Mouse (Mus musculus) MEL (cell line): ENCODE measurements around the gene Prss46. TPM values are rescaled to one million over a fixed set of nuclear protein-coding genes. Genes with fewer than 3 reads are reported as not detected.

Experiments used
- DNase-seq: peaks from one replicate; pipeline ENCODE4 v3.0.0; 2011; ENCODE audit warnings: low read depth, low spot score
- H3K27ac ChIP-seq: 2 replicates; pipeline ENCODE4 v1.5.1; 2012; ENCODE audit warnings: low read depth, mild to moderate bottlenecking, control low read depth, low read length, moderate library complexity; ENCODE audit not compliant: control insufficient read depth
- H3K27me3 ChIP-seq, 2 experiments: fragments of 150-350 bp in 1 of 2; sonication (generic) in 1 of 2; 2 replicates each; pipeline ENCODE4 v1.6.1; 2012; ENCODE audit warnings: low read length in 2 of 2, mild to moderate bottlenecking in 2 of 2, improper control_type of control experiment in 1 of 2, moderate library complexity in 1 of 2; ENCODE audit not compliant: insufficient read depth in 2 of 2, control insufficient read depth in 1 of 2
- H3K36me3 ChIP-seq, 2 experiments: 2 replicates each; pipeline ENCODE4 v1.6.1; 2012 to 2014; ENCODE audit warnings: low read length in 2 of 2, improper control_type of control experiment in 1 of 2, inconsistent platforms in 1 of 2, mild to moderate bottlenecking in 1 of 2; ENCODE audit not compliant: insufficient read depth in 2 of 2, control insufficient read depth in 1 of 2
- H3K4me1 ChIP-seq, 2 experiments: fragments of 150-350 bp in 1 of 2; sonication (generic) in 1 of 2; 2 replicates each; pipeline ENCODE4 v1.6.1; 2012; ENCODE audit warnings: low read length in 2 of 2, improper control_type of control experiment in 1 of 2, mild to moderate bottlenecking in 1 of 2; ENCODE audit not compliant: insufficient read depth in 2 of 2, control insufficient read depth in 1 of 2
- H3K4me3 ChIP-seq, 2 experiments: fragments of 150-350 bp in 1 of 2; sonication (generic) in 1 of 2; 2 replicates each; pipeline ENCODE4 v1.5.1; 2012; ENCODE audit warnings: low read depth in 2 of 2, low read length in 2 of 2, mild to moderate bottlenecking in 2 of 2, moderate library complexity in 2 of 2, control low read depth in 1 of 2, improper control_type of control experiment in 1 of 2; ENCODE audit not compliant: control insufficient read depth in 1 of 2, insufficient read depth in 1 of 2
- H3K79me2 ChIP-seq: 2 replicates; pipeline ENCODE4 v1.6.1; 2012; ENCODE audit warnings: mild to moderate bottlenecking, low read length, moderate library complexity; ENCODE audit not compliant: control insufficient read depth, poor library complexity, insufficient read depth
- H3K9ac ChIP-seq: 2 replicates; pipeline ENCODE4 v1.6.1; 2012; ENCODE audit warnings: low read depth, mild to moderate bottlenecking, control low read depth, low read length, moderate library complexity; ENCODE audit not compliant: control insufficient read depth, poor library complexity, severe bottlenecking
- H3K9me3 ChIP-seq: fragments of 150-350 bp; sonication (generic); replicated peaks from 2 replicates; pipeline ENCODE4 v1.6.1; 2012; ENCODE audit warnings: mild to moderate bottlenecking, low read length, improper control_type of control experiment, moderate library complexity; ENCODE audit not compliant: insufficient read depth
- BHLHE40 ChIP-seq: IDR thresholded peaks from 2 replicates; pipeline ENCODE4 v1.6.1; 2012; ENCODE audit warnings: low read depth, mild to moderate bottlenecking, inconsistent platforms, low read length, improper control_type of control experiment, borderline replicate concordance
- CTCF ChIP-seq, 3 experiments: IDR thresholded peaks in 2 of 3; conservative IDR thresholded peaks in 1 of 3; 2 replicates each; pipeline ENCODE4 v1.5.1; 2011 to 2012; ENCODE audit warnings: low read length in 3 of 3, low read depth in 2 of 3, mild to moderate bottlenecking in 2 of 3, improper control_type of control experiment in 1 of 3, inconsistent platforms in 1 of 3, mixed read lengths in 1 of 3, moderate library complexity in 1 of 3; ENCODE audit not compliant: control insufficient read depth in 1 of 3, insufficient read depth in 1 of 3, poor library complexity in 1 of 3, severe bottlenecking in 1 of 3
- EP300 ChIP-seq, 2 experiments: IDR thresholded peaks; 2 replicates each; pipeline ENCODE4 v1.6.1; 2011; ENCODE audit warnings: improper control_type of control experiment in 2 of 2, low read length in 2 of 2, low read depth in 1 of 2, mild to moderate bottlenecking in 1 of 2
- ETS1 ChIP-seq: IDR thresholded peaks from 2 replicates; pipeline ENCODE4 v1.6.1; 2012; ENCODE audit warnings: low read depth, mild to moderate bottlenecking, inconsistent platforms, low read length, improper control_type of control experiment, moderate library complexity
- GATA1 ChIP-seq: IDR thresholded peaks from 2 replicates; pipeline ENCODE4 v1.6.1; 2011; ENCODE audit warnings: low read depth, low read length, improper control_type of control experiment
- HCFC1 ChIP-seq: IDR thresholded peaks from 2 replicates; pipeline ENCODE4 v1.6.1; 2012; ENCODE audit warnings: low read depth, mild to moderate bottlenecking, inconsistent platforms, low read length, improper control_type of control experiment, moderate library complexity
- KAT2A ChIP-seq: conservative IDR thresholded peaks from 2 replicates; pipeline ENCODE4 v1.6.1; 2012; ENCODE audit warnings: low read depth, low read length, improper control_type of control experiment, inconsistent platforms
- MAX ChIP-seq: IDR thresholded peaks from 2 replicates; pipeline ENCODE4 v1.6.1; 2011; ENCODE audit warnings: low read length, improper control_type of control experiment
- MAZ ChIP-seq: IDR thresholded peaks from 2 replicates; pipeline ENCODE4 v1.6.1; 2012; ENCODE audit warnings: low read depth, mild to moderate bottlenecking, inconsistent platforms, low read length, improper control_type of control experiment
- MYB ChIP-seq: IDR thresholded peaks from 2 replicates; pipeline ENCODE4 v1.6.1; 2011; ENCODE audit warnings: mild to moderate bottlenecking, low read depth, low read length, improper control_type of control experiment
- POLR2AphosphoS5 ChIP-seq: IDR thresholded peaks from 2 replicates; pipeline ENCODE4 v1.6.1; 2012; ENCODE audit warnings: low read depth, borderline replicate concordance, mild to moderate bottlenecking, inconsistent platforms, low read length, moderate library complexity, mixed read lengths
- RAD21 ChIP-seq: IDR thresholded peaks from 2 replicates; pipeline ENCODE4 v1.6.1; 2011; ENCODE audit warnings: mild to moderate bottlenecking, low read depth, low read length, improper control_type of control experiment
- SIN3A ChIP-seq: IDR thresholded peaks from 2 replicates; pipeline ENCODE4 v1.6.1; 2012; ENCODE audit warnings: low read length, improper control_type of control experiment, inconsistent platforms
- USF2 ChIP-seq, 2 experiments: IDR thresholded peaks; 2 replicates each; pipeline ENCODE4 v1.6.1; 2011 to 2012; ENCODE audit warnings: improper control_type of control experiment in 2 of 2, low read length in 2 of 2, borderline replicate concordance in 1 of 2, inconsistent platforms in 1 of 2, low read depth in 1 of 2, mild to moderate bottlenecking in 1 of 2; ENCODE audit not compliant: insufficient read depth in 1 of 2
- ZC3H11A ChIP-seq: IDR thresholded peaks from 2 replicates; pipeline ENCODE4 v1.6.1; 2012; ENCODE audit warnings: low read depth, mild to moderate bottlenecking, inconsistent platforms, low read length, improper control_type of control experiment
- ZKSCAN1 ChIP-seq: IDR thresholded peaks from 2 replicates; pipeline ENCODE4 v1.6.1; 2012; ENCODE audit warnings: low read depth, mild to moderate bottlenecking, inconsistent platforms, low read length, improper control_type of control experiment, moderate library complexity
- ZNF384 ChIP-seq: IDR thresholded peaks from 2 replicates; pipeline ENCODE4 v1.6.1; 2012; ENCODE audit warnings: low read depth, mild to moderate bottlenecking, inconsistent platforms, low read length, improper control_type of control experiment
- polyA plus RNA-seq, 2 experiments: library from polyadenylated mRNA; stranded (reverse) in 1 of 2; unstranded in 1 of 2; fragments of >175 nt in 1 of 2; fragments of >200 nt in 1 of 2; gene quantifications; 2 replicates each; pipeline versions ENCODE4 v1.2.1 to v1.2.4; 2012; ENCODE audit warnings: low replicate concordance in 2 of 2, low read depth in 1 of 2; ENCODE audit not compliant: insufficient read length in 2 of 2, insufficient read depth in 1 of 2, missing spikeins in 1 of 2
- total RNA-seq: library from RNA; depleted of rRNA; stranded (reverse); fragments of 300-350 nt; gene quantifications from 2 replicates; pipeline ENCODE4 v1.2.3, GENCODE M21; 2012

The Prss46 gene
- total and polyA plus RNA-seq, 3 experiments = not detected

DNA sequence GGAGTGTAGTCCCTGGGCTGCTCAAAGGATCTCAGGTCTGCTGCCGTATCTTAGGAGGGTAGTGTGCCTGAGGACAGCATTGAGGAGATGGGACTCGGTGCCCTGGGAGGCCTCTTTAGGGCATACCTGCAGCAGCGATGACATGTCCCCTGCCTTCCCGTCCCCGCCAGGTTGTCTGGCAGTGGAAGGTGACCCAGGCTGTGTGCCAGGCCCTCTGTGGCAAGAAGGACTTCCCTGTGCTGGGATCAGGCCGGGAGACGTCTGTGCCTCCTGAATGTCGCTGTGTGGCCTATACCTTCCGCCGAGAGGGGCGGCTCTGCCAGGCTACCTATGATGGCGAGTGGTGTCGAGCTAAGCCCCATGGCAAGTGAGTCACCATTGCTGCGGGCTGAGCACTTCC lies 44.6 kb downstream of the Prss46 start:
- no peaks in the 10 kb centered on the region for H3K27me3 ChIP-seq
- H3K9me3 ChIP-seq = no peaks in the 10 kb centered on the region
- H3K9ac ChIP-seq = no peak overlapping the region
- H3K79me2 ChIP-seq = no peaks in the 10 kb centered on the region
- no peaks in the 10 kb centered on the region for H3K4me1 ChIP-seq
- no peaks in the 10 kb centered on the region for H3K36me3 ChIP-seq
- no peak overlapping the region for H3K27ac ChIP-seq
- no peak overlapping the region for H3K4me3 ChIP-seq
- DNase-seq = no peak
- TF ChIP-seq BHLHE40 (no peak), SIN3A (no peak), GATA1 (no peak), ZC3H11A (no peak), KAT2A (no peak), ZKSCAN1 (no peak), ETS1 (no peak), ZNF384 (no peak), EP300 (IDR thresholded peaks at IDR 0.05; ENCODE audit: low read depth in 1 of 2, low read length in 2 of 2) (no peak), HCFC1 (no peak), CTCF (IDR thresholded peaks at IDR 0.05 in 2 of 3, conservative IDR thresholded peaks at IDR 0.05 in 1 of 3; ENCODE audit: control insufficient read depth in 1 of 3, insufficient read depth in 1 of 3, low read depth in 2 of 3, low read length in 3 of 3, poor library complexity in 1 of 3, severe bottlenecking in 1 of 3) (no peak), POLR2AphosphoS5 (no peak), MAX (no peak), USF2 (IDR thresholded peaks at IDR 0.05; ENCODE audit: borderline replicate concordance in 1 of 2, insufficient read depth in 1 of 2, low read depth in 1 of 2, low read length in 2 of 2) (no peak), MYB (no peak), MAZ (no peak)

DNA sequence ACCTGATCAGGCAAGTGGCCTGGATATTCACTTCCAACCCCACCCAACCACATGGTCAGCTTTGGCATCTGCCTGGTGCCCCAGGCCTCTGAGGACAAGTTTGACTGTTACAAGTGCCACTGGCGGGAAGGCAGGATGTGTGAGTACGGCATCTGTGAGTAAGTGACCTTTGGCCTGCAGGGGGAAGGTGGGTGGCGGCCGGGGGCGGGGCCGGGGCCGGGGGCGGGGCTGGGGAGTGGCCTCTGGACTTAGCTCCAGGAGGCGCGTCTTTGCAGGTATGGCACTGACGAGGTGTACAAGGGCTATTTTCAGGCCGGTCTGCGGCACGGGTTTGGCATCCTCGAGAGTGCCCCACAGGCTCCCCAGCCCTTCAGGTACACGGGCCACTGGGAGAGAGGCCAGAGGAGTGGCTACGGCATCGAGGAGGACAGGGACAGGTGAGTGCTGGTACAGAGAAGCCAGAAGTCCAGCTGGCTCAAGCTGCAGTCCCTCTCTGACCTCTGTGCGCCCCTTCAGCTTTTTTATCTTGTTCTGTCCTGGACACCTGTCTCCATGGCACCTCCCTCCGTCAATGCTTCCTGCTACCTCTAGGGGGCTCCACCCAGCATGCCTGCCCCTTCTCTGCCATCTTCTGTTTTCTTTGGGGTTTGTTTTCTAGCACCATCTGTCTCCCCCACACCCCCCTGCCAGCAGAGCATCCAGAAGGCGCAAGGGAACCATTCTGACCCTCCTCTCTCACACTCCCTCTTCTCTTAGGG lies 45.9 kb downstream of the Prss46 start:
- Histone ChIP-seq H3K27me3 (no peaks in the 10 kb centered on the region), H3K9ac (no peak overlapping the region), H3K9me3 (no peaks in the 10 kb centered on the region), H3K79me2 (no peaks in the 10 kb centered on the region), H3K27ac (no peak overlapping the region), H3K4me1 (no peaks in the 10 kb centered on the region), H3K36me3 (no peaks in the 10 kb centered on the region), H3K4me3 (no peak overlapping the region)
- TF ChIP-seq RAD21 = no peak
- TF ChIP-seq CTCF (IDR thresholded peaks at IDR 0.05 in 2 of 3, conservative IDR thresholded peaks at IDR 0.05 in 1 of 3; ENCODE audit: control insufficient read depth in 1 of 3, insufficient read depth in 1 of 3, low read depth in 2 of 3, low read length in 3 of 3, poor library complexity in 1 of 3, severe bottlenecking in 1 of 3) = peak in 2 of 3 experiments; percentile 33 to 34; a peak in 3 of 6 replicates
- DNase-seq = no peak
